Mouse (Mus musculus): ENCODE results near the gene Nav3.

DNA sequence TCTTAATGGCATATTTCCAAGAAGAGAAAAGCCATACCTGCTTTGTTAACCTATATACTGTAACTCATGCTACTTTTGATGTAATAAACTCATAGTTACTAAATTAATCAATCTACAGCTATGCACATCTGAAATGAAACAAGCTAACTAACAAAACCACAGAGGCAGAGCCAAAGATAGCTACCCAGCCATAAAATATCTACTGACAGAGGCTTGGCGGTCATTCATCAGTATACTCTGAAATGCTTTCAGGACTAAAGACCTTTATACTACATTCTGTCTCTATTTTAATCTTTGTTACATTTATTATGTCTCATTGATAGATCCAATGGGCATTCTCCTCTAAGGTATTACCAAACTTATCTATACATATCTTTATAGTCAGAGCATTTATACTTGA, 185.4 kb downstream of the Nav3 start:
- TF ChIP-seq POLR2A (IDR thresholded peaks at IDR 0.05; ENCODE audit: extremely low read depth, insufficient read depth, low read length) (no peak), CTCF (IDR thresholded peaks at IDR 0.05; ENCODE audit: extremely low read depth, insufficient read depth, low read length) (no peak)
